Mouse (Mus musculus) lung, postnatal 14 days (tissue): ENCODE data around the gene Spryd3.
"Not testable (repeated sequence)": the region's sequence is repeated elsewhere in the genome, so short reads cannot be mapped to it uniquely, and the experiment has no call there.

Experiments
- DNase-seq: peaks from one replicate; pipeline ENCODE4 v3.0.0; 2021

Spryd3 gene

DNA sequence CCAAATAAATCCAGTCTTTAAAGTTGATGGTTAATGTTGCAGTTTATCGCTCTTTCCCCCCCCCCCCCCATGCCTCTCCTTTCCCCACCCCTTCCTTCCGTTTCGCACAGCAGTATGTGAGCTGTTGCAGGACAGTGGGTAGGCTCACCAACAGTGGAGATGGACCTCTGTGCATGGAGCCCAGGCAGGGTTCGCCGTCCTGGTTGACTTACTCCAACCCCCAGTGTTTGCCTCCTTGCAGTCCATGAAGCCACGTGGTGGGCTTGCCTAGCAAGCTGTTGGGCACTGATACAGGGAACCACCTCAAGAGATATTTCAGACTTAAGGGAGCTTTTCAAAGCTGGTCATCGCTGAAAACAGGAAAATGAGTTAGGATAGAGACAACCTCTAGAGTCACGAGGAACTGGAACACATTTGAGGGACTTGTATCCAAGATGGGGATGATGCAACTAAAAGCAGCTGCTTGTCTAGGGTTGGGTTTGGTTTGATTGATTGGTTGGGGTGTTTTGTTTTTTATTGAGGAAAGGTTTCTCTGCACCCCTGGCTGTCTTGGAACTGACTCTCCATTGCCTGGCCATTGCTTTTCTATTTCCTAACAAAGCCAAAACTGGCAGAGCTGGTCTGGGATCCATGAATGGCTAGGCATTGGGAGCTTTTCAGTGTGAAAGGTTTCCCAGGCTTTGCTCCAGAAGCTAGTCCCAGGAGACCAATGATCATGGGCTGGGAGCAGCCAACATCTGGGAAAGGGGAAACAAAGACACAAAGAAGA, 38.7 kb downstream of the Spryd3 start:
- no peak for DNase-seq

GRCm38 (mm10) chr15:102094988-102095387, 41.0 kb downstream of the Spryd3 start:
- no peak for DNase-seq

DNA sequence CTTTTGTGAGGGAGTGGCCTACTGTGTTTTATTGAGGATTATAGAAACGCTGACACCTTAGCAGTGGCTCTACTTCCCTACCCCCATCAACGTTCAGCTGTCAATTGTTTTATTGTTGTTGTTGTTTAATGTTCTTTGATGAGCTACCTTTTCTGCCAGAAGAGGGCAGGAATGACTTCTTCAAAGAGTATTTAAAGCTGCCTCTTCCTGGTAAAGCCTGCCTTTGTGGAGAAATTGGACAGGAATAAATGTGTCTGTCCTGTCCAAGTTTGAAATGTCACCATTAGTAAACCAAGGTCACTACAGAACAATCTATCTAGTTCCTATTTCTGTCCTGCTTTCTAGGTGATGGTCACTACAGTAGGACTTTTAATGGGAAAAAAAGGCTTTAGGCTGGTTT, 41.9 kb downstream of the Spryd3 start:
- no peak for DNase-seq

- DNase-seq, result no peak
Observed at GRCm38 (mm10) chr15:102092222-102092621, 43.8 kb downstream of the Spryd3 start.

DNA sequence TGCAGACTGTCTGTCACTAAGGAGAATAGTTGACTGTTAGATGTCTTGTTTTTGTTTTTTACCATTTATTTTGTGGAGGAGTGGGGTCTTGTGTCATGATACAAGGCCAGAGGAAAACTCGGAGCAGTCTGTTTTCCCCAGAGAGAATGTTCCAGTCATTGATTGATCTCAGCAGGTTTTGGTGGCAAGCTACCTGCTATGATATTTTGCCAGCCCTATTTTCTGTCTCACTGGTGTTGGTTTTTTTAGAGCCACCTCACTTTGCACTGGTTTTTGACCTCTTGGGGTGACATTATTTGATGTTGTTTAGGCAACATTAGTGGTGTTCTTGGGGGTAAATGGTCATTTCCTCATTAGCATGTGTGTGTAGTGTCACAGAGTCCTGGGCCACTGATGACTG, 44.3 kb downstream of the Spryd3 start:
- no peak for DNase-seq

GRCm38 (mm10) chr15:102091063-102091679, 44.9 kb downstream of the Spryd3 start:
- DNase-seq, result no peak

GRCm38 (mm10) chr15:102089914-102090585, 46.0 kb downstream of the Spryd3 start:
- no peak for DNase-seq

DNA sequence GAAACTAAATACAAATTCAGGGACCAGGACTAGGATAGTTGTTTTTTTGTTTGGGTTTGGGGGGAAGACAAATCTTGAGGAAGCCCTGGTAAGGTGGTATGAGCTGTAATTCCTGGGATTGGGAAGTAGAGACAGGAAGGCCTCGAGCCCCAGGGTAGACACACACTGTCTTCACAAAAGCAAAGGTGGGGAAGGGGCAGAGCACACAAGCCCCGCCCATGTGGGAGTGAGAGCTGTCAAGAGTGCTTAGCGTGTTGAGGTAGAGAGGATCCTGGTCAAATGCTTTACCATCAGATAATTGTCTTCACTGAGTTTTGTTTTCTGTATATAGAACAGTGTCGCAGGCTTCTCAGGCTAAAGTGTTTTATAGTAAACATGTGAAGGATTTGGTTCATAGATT, 53.0 kb downstream of the Spryd3 start:
- DNase-seq, result no peak

- DNase-seq, result no peak
Observed at GRCm38 (mm10) chr15:102082148-102082547, 53.9 kb downstream of the Spryd3 start.

DNA sequence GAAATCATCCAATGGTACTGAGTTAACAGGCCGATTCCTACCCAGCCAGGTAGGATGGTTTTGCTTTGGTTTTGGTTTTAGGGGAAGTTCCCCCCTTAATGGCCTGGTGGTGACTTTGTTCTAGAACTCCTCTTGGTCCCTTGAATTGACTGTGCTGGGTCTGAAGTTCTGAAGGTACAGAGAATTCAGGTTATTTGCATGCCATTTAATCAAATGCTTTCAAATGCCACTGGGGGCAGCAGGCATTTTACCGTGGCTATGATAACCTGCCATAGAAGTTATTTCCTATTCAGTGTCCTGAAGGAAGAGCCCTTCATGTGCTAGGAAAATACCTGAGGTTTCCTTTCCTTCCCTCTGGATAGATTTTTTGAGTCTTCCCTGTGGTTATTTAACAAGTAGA, 55.6 kb downstream of the Spryd3 start:
- DNase-seq, result no peak

- not testable (repeated sequence) for DNase-seq
Observed at GRCm38 (mm10) chr15:102079924-102080323, 56.1 kb downstream of the Spryd3 start.

GRCm38 (mm10) chr15:102079221-102079620, 56.8 kb downstream of the Spryd3 start:
- DNase-seq, result no peak

DNA sequence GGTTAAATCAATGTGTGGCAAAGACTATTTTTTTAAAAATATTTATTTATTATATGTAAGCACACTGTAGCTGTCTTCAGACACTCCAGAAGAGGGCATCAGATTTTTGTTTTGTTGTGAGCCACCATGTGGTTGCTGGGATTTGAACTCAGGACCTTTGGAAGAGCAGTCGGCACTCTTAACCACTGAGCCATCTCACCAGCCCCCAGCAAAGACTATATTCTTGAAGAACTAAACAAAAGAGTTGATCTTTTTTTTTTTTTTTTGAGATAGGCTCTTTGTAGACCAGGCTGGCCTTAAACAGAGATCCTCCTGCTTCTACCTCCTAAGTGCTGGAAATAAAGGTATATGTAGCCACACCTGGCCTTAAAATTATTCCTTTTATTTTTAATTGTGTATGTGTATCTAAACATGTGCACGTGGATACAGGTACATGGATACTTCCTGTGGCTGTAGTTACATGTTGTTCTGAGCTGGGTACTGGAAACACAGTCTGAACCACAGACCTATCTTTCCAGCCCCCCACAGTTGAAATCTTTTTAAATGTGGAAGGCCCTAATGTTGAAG, 58.8 kb downstream of the Spryd3 start:
- no peak for DNase-seq

DNA sequence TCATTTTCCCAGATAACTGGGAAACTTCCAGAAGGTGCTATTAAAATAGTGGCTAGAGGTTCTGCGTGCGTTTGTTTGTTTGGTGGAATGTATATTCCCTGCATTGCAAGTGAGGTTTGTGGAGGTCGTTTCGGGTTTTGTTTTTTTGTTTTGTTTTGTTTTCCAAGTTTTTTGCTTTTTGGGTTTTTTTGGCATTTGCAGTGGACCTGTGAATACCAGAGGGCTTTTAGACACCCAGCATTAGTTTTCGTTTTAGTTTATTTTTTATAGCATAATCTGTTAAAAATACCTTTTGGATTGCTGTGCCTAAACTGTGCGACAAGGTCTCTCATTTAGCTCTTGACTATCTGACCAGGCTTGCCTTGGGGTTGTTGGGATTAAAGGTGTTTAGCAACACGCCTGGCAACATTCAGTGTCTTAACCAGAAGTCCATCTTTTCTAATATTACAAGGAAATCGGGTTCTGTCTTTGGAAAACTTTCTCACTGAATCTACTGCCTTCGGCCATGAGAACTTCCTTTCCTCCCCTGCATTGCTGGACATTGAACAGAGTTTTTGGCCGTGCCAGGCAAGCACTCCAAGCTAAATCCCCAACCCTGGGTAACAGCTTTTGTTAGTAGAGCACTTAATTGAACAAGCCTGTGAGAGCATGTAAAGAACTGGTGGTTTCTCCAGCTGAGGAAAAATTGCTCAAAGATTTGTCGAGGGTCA, 61.0 kb downstream of the Spryd3 start:
- no peak for DNase-seq

DNA sequence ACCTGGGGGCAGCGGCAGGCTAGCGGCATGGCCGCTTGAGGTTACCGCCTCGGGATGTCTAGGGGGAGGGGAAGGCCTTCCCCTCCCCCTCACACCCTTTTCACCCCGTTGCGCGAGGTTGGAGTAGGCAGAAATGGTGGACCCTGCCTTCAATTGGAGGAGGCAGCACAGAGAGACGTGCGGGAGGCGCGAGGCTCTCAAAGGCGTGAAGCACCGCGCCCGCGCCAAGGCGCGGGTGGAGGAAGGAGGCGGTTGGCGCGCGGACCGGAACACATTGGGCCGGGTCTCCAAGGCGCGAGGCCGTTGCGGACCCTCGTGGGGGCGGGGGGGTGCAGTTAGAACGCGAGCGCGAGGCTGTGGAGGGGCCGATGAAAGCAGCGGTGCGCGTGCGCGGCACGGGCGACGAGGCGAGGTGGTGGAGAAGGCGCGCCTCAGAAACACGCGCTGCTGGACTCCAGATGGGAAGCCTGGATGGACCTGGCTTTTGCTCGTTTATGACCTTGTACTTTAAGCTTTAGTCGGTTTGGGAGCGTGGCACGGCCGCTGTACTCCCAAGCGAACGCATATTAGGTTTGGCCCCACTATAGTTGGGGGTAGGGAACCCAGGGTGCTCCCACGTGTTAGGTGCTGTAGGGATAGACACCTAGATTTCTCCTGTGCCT, 61.8 kb downstream of the Spryd3 start:
- peak; percentile 57 for DNase-seq

GRCm38 (mm10) chr15:102073559-102074069, 62.4 kb downstream of the Spryd3 start, which contains the start of gene Eif4b:
TSS of gene Eif4b (plus strand) at chr15:102073773.
- DNase-seq, result peak; percentile 99

DNA sequence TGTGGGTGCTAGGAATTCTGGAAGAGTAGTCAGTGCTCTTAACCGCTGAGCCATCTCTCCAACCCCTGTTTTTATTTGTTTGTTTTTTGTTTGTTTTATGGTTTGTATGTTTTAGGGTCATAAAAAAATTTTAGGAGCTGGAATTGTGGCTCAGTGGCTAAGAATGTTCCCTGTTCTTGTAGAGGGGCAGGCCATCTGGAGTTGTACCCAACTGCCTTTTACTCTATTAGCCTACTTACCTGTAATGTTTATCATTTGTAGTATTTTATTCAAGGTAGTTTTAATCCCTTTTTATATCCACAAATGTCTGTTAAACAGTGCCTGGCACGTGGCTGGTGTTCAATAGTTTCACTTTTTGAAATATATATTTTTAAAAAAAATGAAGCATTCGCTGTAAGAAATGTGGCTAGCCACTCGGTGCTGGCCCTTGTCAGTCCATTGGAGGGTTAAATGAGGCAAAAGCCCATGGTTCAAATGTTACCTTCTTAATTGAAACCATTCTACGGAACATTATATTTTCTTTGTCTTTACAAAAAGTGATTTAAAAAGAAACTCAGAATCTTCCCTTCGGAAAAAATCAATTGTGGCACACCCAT, 63.0 kb downstream of the Spryd3 start:
- no peak for DNase-seq

DNA sequence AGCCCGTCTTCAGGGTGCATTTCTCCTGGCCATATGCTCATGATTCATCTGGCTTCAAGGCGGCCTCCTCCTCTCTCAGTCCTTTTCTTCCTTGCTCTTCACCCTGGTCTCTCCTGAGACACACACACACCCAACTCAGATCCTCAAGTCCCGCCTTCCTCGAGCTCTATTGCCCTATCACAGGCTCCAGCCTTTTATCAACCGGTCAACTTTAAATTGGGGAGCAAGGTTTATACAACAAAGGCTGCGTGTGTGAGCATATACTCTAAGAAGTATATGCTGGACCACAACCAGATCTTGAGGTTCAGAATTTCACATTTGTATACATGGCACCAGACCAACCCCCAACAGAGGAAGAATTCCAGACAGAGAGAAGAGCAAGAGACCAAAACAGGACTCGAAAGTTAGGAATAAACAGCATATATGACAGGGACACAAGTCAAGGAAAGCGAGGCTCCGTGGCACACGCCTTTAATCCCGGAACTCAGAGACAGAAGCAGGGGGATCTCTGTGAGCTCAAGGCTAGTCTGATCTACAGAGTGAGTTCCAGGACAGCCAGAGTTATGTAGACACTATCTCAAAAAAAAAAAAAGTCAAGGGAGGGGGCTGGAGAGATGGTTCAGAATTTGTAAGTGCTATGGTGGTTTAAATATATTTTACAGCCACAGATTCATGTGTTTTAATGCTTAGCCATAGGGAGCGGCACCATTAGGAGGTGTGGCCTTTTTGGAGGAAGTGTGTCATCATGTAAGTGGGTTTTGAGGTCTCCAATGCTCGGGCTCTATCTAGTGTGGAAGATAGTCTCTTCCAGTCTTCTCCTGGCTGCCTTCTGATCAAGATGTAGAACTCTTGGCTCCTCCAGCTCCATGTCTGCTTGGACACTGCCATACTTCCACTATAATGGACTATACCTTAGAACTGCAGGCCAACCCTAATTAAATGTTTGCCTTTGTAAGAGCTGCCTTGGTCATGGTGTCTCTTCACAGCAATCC, 65.3 kb downstream of the Spryd3 start:
- no peak for DNase-seq
